Mouse (Mus musculus) midbrain, postnatal 0 days (tissue): ENCODE results near the gene Heyl. TPM values are rescaled to one million over a fixed set of nuclear protein-coding genes. Genes with fewer than 3 reads are reported as not detected.

Experiments used
- ATAC-seq: fragments of 200-750 bp; cut with Nextera tagmentation; 2 replicates; pipeline ENCODE4 v1.8.0; 2017; ENCODE audit warnings: moderate number of reproducible peaks, mild to moderate bottlenecking, moderate TSS enrichment, moderate library complexity; ENCODE audit not compliant: low FRiP score
- DNase-seq: peaks from one replicate; pipeline ENCODE4 v3.0.0-alpha.2; 2015; ENCODE audit warnings: low spot score
- H3K27ac ChIP-seq: fragments of 300-500 bp; sonication (generic); 2 replicates; pipeline ENCODE4 v1.5.1; 2014; ENCODE audit warnings: low read depth, mild to moderate bottlenecking, low read length, mixed read lengths
- H3K27me3 ChIP-seq: fragments of 300-500 bp; sonication (generic); 2 replicates; pipeline ENCODE4 v1.6.1; 2014; ENCODE audit warnings: low read length, control low read depth, mixed read lengths; ENCODE audit not compliant: insufficient read depth
- H3K36me3 ChIP-seq: fragments of 300-500 bp; sonication (generic); 2 replicates; pipeline ENCODE4 v1.6.1; 2014; ENCODE audit warnings: low read length, control low read depth, mixed read lengths; ENCODE audit not compliant: insufficient read depth
- H3K4me1 ChIP-seq: fragments of 300-500 bp; sonication (generic); 2 replicates; pipeline ENCODE4 v1.6.1; 2014; ENCODE audit warnings: mild to moderate bottlenecking, control low read depth, antibody characterized with exemption, low read length, mixed read lengths; ENCODE audit not compliant: insufficient read depth
- H3K4me2 ChIP-seq: fragments of 300-500 bp; sonication (generic); 2 replicates; pipeline ENCODE4 v1.6.1; 2014; ENCODE audit warnings: low read depth, mild to moderate bottlenecking, low read length, mixed read lengths; ENCODE audit not compliant: poor library complexity, severe bottlenecking
- H3K4me3 ChIP-seq: fragments of 300-500 bp; sonication (generic); 2 replicates; pipeline ENCODE4 v1.5.1; 2014; ENCODE audit warnings: low read depth, mild to moderate bottlenecking, low read length, moderate library complexity
- H3K9ac ChIP-seq: fragments of 300-500 bp; sonication (generic); replicated peaks from 2 replicates; pipeline ENCODE4 v1.6.1; 2014; ENCODE audit warnings: mild to moderate bottlenecking, low read length, moderate library complexity, mixed read lengths; ENCODE audit not compliant: poor library complexity, severe bottlenecking
- H3K9me3 ChIP-seq: fragments of 300-500 bp; sonication (generic); 2 replicates; pipeline ENCODE4 v1.6.1; 2016; ENCODE audit warnings: low read length, control low read depth
- CTCF ChIP-seq: IDR thresholded peaks from 2 replicates; pipeline ENCODE4 v1.5.1; 2016; ENCODE audit warnings: antibody characterized with exemption, mild to moderate bottlenecking
- WGBS: fragments of 180-500 bp; shearing (Covaris S2); extraction: QIAGEN DNeasy Blood & Tissue Kit; methylation state at CpG from one replicate; pipeline ENCODE4 v1.1.7; 2014; 5-methylcytosine and 5-hydroxymethylcytosine counted together
- polyA plus RNA-seq: library from polyadenylated mRNA; unstranded; fragments of >200 nt; fragmentation: Nextera tagmentation; extraction: Ambion mirVana; gene quantifications from 2 replicates; pipeline ENCODE4 v1.2.1, GENCODE M21; 2015
- total RNA-seq: library from RNA; depleted of rRNA; stranded (reverse); fragments of >200 nt; gene quantifications from 2 replicates; pipeline ENCODE4 v1.2.3, GENCODE M21; 2014; rRNA removed

Heyl gene
- total and polyA plus RNA-seq, 2 experiments from 2014 or later: 5.0 to 5.1 TPM

DNA sequence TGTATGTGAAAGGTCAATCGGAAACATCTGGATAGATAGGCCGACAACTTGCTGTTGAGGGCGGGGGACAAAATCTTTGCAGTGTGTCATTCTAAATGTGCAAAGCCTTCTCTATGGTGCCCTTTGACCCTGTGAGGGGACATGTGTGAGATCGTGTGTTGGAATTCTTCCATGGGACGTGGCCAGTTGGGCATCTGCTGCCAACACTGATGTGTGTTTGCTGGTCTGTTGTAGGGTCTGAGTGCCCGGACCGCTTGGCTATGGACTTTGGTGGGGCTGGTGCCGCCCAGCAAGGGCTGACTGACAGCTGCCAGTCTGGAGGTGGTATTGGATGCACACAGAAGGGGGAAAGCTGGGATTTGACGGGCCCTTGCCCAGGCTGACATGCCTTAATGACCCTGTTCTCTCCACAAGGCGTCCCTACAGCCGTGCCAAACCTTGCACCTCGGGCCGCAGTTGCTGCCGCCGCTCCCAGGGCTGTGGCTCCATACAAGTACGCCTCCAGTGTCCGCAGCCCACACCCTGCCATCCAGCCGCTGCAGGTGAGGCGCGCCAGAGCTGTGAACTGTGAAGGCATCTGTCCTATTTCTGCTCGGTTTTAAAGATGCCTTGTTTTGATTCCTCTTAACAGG, 62.3 kb downstream of the Heyl start:
- no peak for TF ChIP-seq CTCF
- WGBS: 91% methylated on average over 21 of the region's 21 CpGs
- ATAC-seq: no peak

DNA sequence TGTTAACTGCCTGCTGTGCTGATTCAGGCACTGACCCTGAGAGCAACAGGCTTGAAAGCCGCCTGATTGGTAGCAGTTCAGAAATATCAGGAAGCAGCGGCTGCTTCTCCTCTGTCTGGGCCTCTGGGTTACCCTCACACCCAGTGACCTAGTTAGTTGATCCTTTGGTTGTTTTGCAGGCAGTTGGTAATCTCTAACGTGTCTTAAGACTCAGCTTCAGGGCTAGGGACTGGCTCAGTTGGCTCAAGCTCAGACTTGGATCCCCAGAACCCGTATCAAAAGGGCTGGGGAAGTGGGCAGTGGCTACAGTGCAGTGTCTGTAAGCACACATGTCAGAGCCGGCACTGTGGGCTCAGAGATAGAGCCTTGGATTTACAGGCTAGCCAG, 62.8 kb downstream of the Heyl start:
- Histone ChIP-seq H3K9ac (no peak overlapping the region), H3K4me2 (no peak overlapping the region), H3K9me3 (no peaks in the 10 kb centered on the region), H3K36me3 (peaks cover 64% of the 10 kb centered on the region), H3K27ac (no peak overlapping the region), H3K4me3 (no peak overlapping the region), H3K27me3 (no peaks in the 10 kb centered on the region), H3K4me1 (no peaks in the 10 kb centered on the region)
- ATAC-seq: no peak
- no peak for TF ChIP-seq CTCF
- 85% methylated on average over 5 of the region's 5 CpGs for WGBS
- no peak for DNase-seq

More for the DNA sequence above, 62.3 kb downstream of the Heyl start:
- H3K4me2 ChIP-seq: no peak overlapping the region
- no peak overlapping the region for H3K4me3 ChIP-seq
- no peak for DNase-seq
- H3K9me3 ChIP-seq: no peaks in the 10 kb centered on the region
- peaks cover 66% of the 10 kb centered on the region for H3K36me3 ChIP-seq
- H3K27ac ChIP-seq: no peak overlapping the region
- H3K27me3 ChIP-seq: no peaks in the 10 kb centered on the region
- no peak overlapping the region for H3K9ac ChIP-seq
- no peaks in the 10 kb centered on the region for H3K4me1 ChIP-seq

DNA sequence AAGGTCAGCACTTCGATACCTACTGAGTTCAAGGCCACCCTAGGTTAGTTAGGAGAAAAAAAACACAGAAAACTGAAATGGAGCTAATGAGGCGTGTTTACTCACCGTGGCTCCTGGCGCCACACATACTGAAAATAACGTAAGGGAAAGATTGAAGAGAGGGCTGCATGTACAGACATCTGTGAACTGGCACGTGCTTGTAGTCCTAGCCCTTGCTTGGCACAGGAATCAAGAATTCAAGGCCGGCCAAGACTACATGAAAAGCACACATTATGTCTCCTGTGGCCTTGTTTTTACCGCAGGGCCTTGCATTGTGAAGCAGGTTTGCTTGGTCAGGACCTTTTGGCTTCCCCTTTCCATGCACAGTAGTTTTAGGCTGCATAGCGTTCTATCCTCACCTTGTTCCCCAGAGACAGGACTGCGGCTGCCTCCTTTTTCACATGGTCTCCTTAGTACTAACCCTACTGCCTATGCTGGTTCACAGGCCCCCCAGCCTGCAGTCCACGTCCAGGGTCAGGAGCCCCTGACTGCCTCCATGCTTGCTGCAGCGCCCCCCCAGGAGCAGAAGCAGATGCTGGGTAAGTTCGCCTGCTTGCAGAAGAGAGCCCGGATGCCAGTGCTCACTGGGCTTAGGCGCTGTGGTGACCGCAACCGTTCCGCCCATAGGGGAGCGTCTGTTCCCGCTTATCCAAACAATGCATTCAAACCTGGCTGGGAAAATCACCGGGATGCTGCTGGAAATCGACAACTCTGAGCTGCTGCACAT, 64.0 kb downstream of the Heyl start:
- Histone ChIP-seq H3K4me3 (no peak overlapping the region), H3K9ac (no peak overlapping the region), H3K27me3 (no peaks in the 10 kb centered on the region), H3K9me3 (no peaks in the 10 kb centered on the region), H3K4me1 (no peaks in the 10 kb centered on the region), H3K36me3 (peaks cover 63% of the 10 kb centered on the region), H3K4me2 (no peak overlapping the region), H3K27ac (no peak overlapping the region)
- 89% methylated on average over 22 of the region's 22 CpGs for WGBS
- no peak for ATAC-seq
- no peak for TF ChIP-seq CTCF
- no peak for DNase-seq

DNA sequence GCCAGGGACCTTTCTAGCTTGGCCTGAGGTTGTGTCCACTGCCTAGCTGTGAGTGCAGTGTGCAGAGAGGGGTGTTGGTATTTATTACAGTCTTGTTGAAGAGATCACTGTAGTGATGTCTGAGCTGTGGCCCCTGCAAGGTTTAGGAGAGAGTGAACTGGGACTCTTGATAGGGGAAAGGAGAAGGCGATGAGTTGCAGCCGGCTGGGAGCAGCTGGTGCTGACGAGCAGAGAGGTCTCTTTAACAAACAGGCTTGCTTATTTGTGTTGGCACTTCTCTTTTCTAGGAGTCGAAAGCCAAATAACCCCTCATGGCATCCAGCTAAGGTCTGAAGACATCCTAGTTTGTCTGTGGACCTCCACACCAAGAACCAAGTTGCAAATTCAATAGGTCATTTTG, 64.9 kb downstream of the Heyl start:
- Histone ChIP-seq H3K27ac (no peak overlapping the region), H3K36me3 (peaks cover 65% of the 10 kb centered on the region), H3K9ac (no peak overlapping the region), H3K27me3 (no peaks in the 10 kb centered on the region), H3K4me1 (no peaks in the 10 kb centered on the region), H3K4me2 (no peak overlapping the region), H3K4me3 (no peak overlapping the region), H3K9me3 (no peaks in the 10 kb centered on the region)
- WGBS: 82% methylated on average over 4 of the region's 4 CpGs
- no peak for ATAC-seq
- DNase-seq: no peak
- no peak for TF ChIP-seq CTCF

DNA sequence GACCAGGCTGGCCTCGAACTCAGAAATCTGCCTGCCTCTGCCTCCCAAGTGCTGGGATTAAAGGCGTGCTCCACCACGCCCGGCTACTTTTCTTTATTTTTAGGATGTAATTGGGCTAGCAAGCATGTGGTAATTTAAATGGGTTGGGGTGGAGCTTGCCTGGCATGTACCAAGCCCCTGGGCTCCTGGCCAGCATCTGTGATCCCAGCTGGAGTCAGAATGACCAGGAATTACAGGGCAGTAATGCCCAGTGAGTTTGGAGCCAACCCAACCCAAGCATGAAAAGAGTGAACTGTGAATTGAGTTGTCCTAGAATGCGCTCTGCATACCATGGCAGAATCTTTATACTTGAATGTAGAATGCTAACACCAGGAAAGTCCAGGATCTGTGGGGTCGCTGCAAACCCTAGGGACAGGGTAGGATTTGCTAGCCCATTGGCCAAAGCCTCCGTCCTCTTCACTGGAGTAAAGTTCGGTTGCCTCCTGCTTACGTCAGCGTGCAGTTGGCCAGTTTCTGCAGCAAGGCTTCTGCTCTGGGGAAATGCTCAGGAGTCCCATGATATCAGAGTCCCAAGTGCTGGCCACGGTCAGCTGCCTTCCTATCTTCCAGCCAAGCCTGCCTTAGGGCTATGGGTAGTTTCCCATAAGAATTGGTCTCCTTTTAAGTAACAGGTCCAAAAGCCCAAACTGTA, 65.8 kb downstream of the Heyl start:
- Histone ChIP-seq H3K4me2 (no peak overlapping the region), H3K36me3 (peaks cover 60% of the 10 kb centered on the region), H3K27me3 (no peaks in the 10 kb centered on the region), H3K4me1 (no peaks in the 10 kb centered on the region), H3K27ac (no peak overlapping the region), H3K4me3 (no peak overlapping the region), H3K9ac (no peak overlapping the region), H3K9me3 (no peaks in the 10 kb centered on the region)
- DNase-seq: peak; percentile 35
- TF ChIP-seq CTCF: no peak
- no peak for ATAC-seq
- WGBS: 94% methylated on average over 11 of the region's 11 CpGs

Other genes starting within 250 kb of the Heyl start
- gene Mycl, start 237.9 kb upstream of the Heyl start, total RNA-seq: 75.7 and 77.3 TPM in 2 replicates
- 37.6 and 42.2 TPM in 2 replicates for gene Mycl, start 237.9 kb upstream of the Heyl start, polyA plus RNA-seq
- gene Trit1, start 217.0 kb upstream of the Heyl start, total RNA-seq: 16.2 and 19.7 TPM in 2 replicates
- gene Trit1, start 217.0 kb upstream of the Heyl start, polyA plus RNA-seq: 17.3 and 18.5 TPM in 2 replicates
- 0.42 and 1.5 TPM in 2 replicates for gene Bmp8b, start 128.4 kb upstream of the Heyl start, total RNA-seq
- gene Bmp8b, start 128.4 kb upstream of the Heyl start, polyA plus RNA-seq: 0.45 and 0.56 TPM in 2 replicates
- gene Oxct2b, start 117.3 kb upstream of the Heyl start, total RNA-seq: 0.94 and 2.1 TPM in 2 replicates
- 0.58 and 0.91 TPM in 2 replicates for gene Oxct2b, start 117.3 kb upstream of the Heyl start, polyA plus RNA-seq
- 17.7 and 28.1 TPM in 2 replicates for gene Ppie, start 93.6 kb upstream of the Heyl start, total RNA-seq
- gene Ppie, start 93.6 kb upstream of the Heyl start, polyA plus RNA-seq: 41.7 and 41.9 TPM in 2 replicates
- 53.7 and 64.5 TPM in 2 replicates for gene Hpcal4, start 50.3 kb upstream of the Heyl start, total RNA-seq
- gene Hpcal4, start 50.3 kb upstream of the Heyl start, polyA plus RNA-seq: 63.4 and 67.6 TPM in 2 replicates
- gene Nt5c1a, start 32.1 kb upstream of the Heyl start, total RNA-seq: 1.9 and 2.4 TPM in 2 replicates
- 0.33 and 0.45 TPM in 2 replicates for gene Nt5c1a, start 32.1 kb upstream of the Heyl start, polyA plus RNA-seq
- gene Pabpc4, start 28.8 kb downstream of the Heyl start, total RNA-seq: 85.4 and 88.6 TPM in 2 replicates
- gene Pabpc4, start 28.8 kb downstream of the Heyl start, polyA plus RNA-seq: 23.5 and 25.0 TPM in 2 replicates
- gene Oxct2a, start 90.1 kb downstream of the Heyl start, total RNA-seq: not detected in 2 replicates
- gene Oxct2a, start 90.1 kb downstream of the Heyl start, polyA plus RNA-seq: 0.17 and 0.21 TPM in 2 replicates
- 0.09 and 0.44 TPM in 2 replicates for gene Bmp8a, start 109.7 kb downstream of the Heyl start, total RNA-seq
- 0.23 and 0.58 TPM in 2 replicates for gene Bmp8a, start 109.7 kb downstream of the Heyl start, polyA plus RNA-seq